Mouse (Mus musculus) kidney, embryonic 16.5 days (tissue): Measurements from ENCODE around the gene Zdhhc12. TPM values are rescaled to one million over a fixed set of nuclear protein-coding genes. Genes with fewer than 3 reads are reported as not detected.

Experiments
- ATAC-seq: fragments of 200-750 bp; cut with Nextera tagmentation; 2 replicates; pipeline ENCODE4 v1.8.0; 2017; ENCODE audit warnings: moderate TSS enrichment; ENCODE audit not compliant: low FRiP score, low TSS enrichment
- H3K27ac ChIP-seq: fragments of 300-500 bp; sonication (generic); 2 replicates; pipeline ENCODE4 v1.5.1; 2014; ENCODE audit warnings: low read length
- H3K27me3 ChIP-seq: fragments of 300-500 bp; sonication (generic); 2 replicates; pipeline ENCODE4 v1.6.1; 2014; ENCODE audit warnings: low read length, control low read depth, mixed read lengths; ENCODE audit not compliant: insufficient read depth
- H3K36me3 ChIP-seq: fragments of 300-500 bp; sonication (generic); 2 replicates; pipeline ENCODE4 v1.6.1; 2014; ENCODE audit warnings: low read length, control low read depth, mixed read lengths; ENCODE audit not compliant: insufficient read depth
- H3K4me1 ChIP-seq: fragments of 300-500 bp; sonication (generic); 2 replicates; pipeline ENCODE4 v1.6.1; 2014; ENCODE audit warnings: low read length, control low read depth, mixed read lengths; ENCODE audit not compliant: insufficient read depth
- H3K4me2 ChIP-seq: fragments of 300-500 bp; sonication (generic); replicated peaks from 2 replicates; pipeline ENCODE4 v1.6.1; 2014; ENCODE audit warnings: low read depth, low read length
- H3K4me3 ChIP-seq: fragments of 300-500 bp; sonication (generic); 2 replicates; pipeline ENCODE4 v1.5.1; 2014; ENCODE audit warnings: mild to moderate bottlenecking, low read length
- H3K9ac ChIP-seq: fragments of 300-500 bp; sonication (generic); replicated peaks from 2 replicates; pipeline ENCODE4 v1.6.1; 2014; ENCODE audit warnings: low read length
- H3K9me3 ChIP-seq: fragments of 300-500 bp; sonication (generic); 2 replicates; pipeline ENCODE4 v1.6.1; 2016; ENCODE audit warnings: low read length, control low read depth
- WGBS: fragments of 180-500 bp; shearing (Covaris S2); extraction: QIAGEN DNeasy Blood & Tissue Kit; methylation state at CpG from one replicate; pipeline ENCODE4 v1.1.7; 2014; 5-methylcytosine and 5-hydroxymethylcytosine counted together
- polyA plus RNA-seq: library from polyadenylated mRNA; unstranded; fragments of >200 nt; fragmentation: Nextera tagmentation; extraction: Ambion mirVana; gene quantifications from 2 replicates; pipeline ENCODE4 v1.2.1, GENCODE M21; 2015

The Zdhhc12 gene
- polyA plus RNA-seq, 1 experiment from 2014 or later, result 41.6 TPM

- Histone ChIP-seq H3K4me3 (no peak overlapping the region), H3K36me3 (peaks cover 42% of the 10 kb centered on the region), H3K4me2 (no peak overlapping the region), H3K9me3 (no peaks in the 10 kb centered on the region), H3K27ac (no peak overlapping the region), H3K9ac (no peak overlapping the region), H3K4me1 (no peaks in the 10 kb centered on the region), H3K27me3 (no peaks in the 10 kb centered on the region)
- no peak for ATAC-seq
Measured at GRCm38 (mm10) chr2:30106364-30106763, 12.9 kb upstream of the Zdhhc12 start.

GRCm38 (mm10) chr2:30100214-30100613 is 6.8 kb upstream of the Zdhhc12 start:
- 0 out of 2 replicates have a peak, but pooled peaks cover under 1% of the 10 kb centered on the region for H3K4me1 ChIP-seq
- no peaks in the 10 kb centered on the region for H3K9me3 ChIP-seq
- H3K27ac ChIP-seq, result no peak overlapping the region
- no peaks in the 10 kb centered on the region for H3K27me3 ChIP-seq
- no peak overlapping the region for H3K9ac ChIP-seq
- no peak for ATAC-seq
- H3K4me3 ChIP-seq, result no peak overlapping the region
- WGBS, result 77% methylated on average over 4 of the region's 4 CpGs
- H3K36me3 ChIP-seq, result peaks cover 18% of the 10 kb centered on the region
- H3K4me2 ChIP-seq, result no peak overlapping the region

DNA sequence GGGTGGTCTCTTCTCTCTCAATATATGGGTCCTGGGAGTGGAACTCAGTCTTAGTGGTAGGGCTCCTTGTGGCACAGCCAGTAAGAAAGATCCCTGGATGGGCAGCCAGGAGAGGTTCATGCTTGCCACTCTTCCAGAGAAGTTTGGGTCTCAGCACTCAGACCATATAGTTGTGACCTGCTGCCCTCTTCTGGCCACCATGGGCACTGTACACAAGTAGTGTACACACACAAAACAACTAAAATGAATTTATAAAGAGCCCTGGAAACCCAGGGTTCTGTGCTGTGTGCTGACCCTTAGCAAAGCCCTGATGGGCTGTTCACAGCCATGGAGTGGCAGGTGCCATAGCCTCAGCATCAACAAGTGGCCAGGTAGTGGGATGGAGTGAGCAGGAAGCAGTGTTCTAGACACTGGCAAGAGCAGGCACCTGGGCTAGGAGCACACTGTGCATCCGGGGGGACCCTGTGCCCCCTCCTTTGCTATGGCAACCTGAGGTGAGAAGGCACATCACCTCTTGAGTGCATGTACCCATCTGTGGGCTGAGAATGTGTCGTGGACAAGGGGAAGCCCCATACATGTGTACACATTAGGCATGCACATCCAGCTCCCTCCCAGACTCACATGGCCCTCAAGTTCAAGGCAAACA is 2.6 kb upstream of the Zdhhc12 start:
- no peak overlapping the region for H3K4me2 ChIP-seq
- no peak overlapping the region for H3K9ac ChIP-seq
- no peak for ATAC-seq
- peaks cover 20% of the 10 kb centered on the region; the same call in 1 of the 2 replicates for H3K4me1 ChIP-seq
- no peaks in the 10 kb centered on the region for H3K27me3 ChIP-seq
- no peak overlapping the region for H3K27ac ChIP-seq
- 86% methylated on average over 2 of the region's 2 CpGs for WGBS
- peaks cover 9% of the 10 kb centered on the region; the same call in 1 of the 2 replicates for H3K36me3 ChIP-seq
- no peak overlapping the region for H3K4me3 ChIP-seq
- no peaks in the 10 kb centered on the region for H3K9me3 ChIP-seq

DNA sequence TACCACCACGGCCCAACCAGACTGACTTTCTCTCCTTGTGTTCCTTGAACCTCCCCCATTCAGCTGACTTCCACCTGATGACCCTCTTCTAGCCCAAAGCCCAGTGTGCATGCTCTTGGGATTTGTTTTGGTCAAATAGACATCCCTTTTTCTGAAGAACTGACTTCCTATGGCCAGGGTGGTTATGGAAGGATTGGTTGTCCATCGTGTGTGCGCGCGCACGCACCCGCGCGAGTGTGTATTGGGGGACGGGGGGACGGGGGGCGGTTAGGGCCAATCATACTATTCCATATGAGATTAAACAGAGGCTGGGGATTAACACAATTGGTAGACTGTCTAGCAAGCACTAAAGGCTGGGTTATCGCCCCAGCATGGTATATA is 750 bp upstream of the Zdhhc12 start:
- no peak for ATAC-seq
- peaks cover 11% of the 10 kb centered on the region; the same call in 1 of the 2 replicates for H3K36me3 ChIP-seq
- H3K4me2 ChIP-seq, result peak overlapping the region; percentile 93
- WGBS, result under 1% methylated on average over 13 of the region's 13 CpGs
- H3K4me3 ChIP-seq, result peak overlapping the region; percentile 63
- no peaks in the 10 kb centered on the region for H3K9me3 ChIP-seq
- peaks cover 20% of the 10 kb centered on the region; the same call in 1 of the 2 replicates for H3K4me1 ChIP-seq
- H3K27me3 ChIP-seq, result no peaks in the 10 kb centered on the region
- peak overlapping the region; percentile 77 for H3K27ac ChIP-seq
- peak overlapping the region; percentile 79 for H3K9ac ChIP-seq

DNA sequence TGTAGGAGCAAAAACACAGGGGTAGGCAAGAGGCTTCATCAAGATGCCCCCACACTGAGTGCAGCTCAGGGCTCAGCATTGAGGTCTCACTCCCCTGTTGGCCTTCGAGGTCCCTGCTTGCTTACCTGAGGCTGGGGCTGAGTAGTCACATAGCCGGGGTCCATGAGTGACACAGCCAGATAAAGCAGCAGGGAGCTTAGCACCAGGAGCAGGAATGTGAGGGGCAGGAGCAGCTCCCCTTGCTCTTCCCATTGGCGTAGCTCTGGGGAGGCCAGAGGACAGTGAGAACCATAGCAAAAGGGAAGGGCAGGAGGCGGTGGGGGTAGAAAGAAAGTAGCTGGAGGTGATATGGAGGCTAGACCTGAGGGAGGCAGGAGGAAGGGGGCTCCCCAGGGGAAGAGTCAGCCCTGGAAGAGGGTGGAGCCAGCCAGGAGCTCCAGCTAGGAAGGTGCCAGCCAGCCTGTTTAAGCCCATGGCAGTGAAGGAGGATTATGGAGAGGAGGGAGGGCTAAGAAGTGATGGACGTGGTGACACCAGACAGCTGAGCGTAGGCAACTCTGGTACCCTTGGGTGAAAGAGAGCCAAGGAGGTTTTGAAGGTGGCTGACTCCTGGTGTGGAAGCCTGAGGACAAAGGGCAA is 1.0 kb downstream of the Zdhhc12 start:
- Histone ChIP-seq H3K4me3 (peak overlapping the region; percentile 63), H3K9me3 (no peaks in the 10 kb centered on the region), H3K27me3 (no peaks in the 10 kb centered on the region), H3K36me3 (peaks cover 11% of the 10 kb centered on the region; the same call in 1 of the 2 replicates), H3K4me2 (peak overlapping the region; percentile 93), H3K27ac (peak overlapping the region; percentile 29; the same call in 1 of the 2 replicates), H3K4me1 (peaks cover 20% of the 10 kb centered on the region; the same call in 1 of the 2 replicates), H3K9ac (peak overlapping the region; percentile 79)
- no peak for ATAC-seq
- 62% methylated on average over 6 of the region's 6 CpGs for WGBS

- H3K9me3 ChIP-seq, result no peaks in the 10 kb centered on the region
- no peak overlapping the region for H3K4me2 ChIP-seq
- no peak for ATAC-seq
- H3K4me1 ChIP-seq, result peaks cover 20% of the 10 kb centered on the region; the same call in 1 of the 2 replicates
- peaks cover 10% of the 10 kb centered on the region; the same call in 1 of the 2 replicates for H3K36me3 ChIP-seq
- H3K9ac ChIP-seq, result no peak overlapping the region
- H3K27me3 ChIP-seq, result no peaks in the 10 kb centered on the region
- no peak overlapping the region for H3K4me3 ChIP-seq
- 95% methylated on average over 12 of the region's 12 CpGs for WGBS
- H3K27ac ChIP-seq, result no peak overlapping the region
Measured at GRCm38 (mm10) chr2:30091521-30091920, 1.9 kb downstream of the Zdhhc12 start.

- peaks cover 4% of the 10 kb centered on the region; the same call in 1 of the 2 replicates for H3K4me1 ChIP-seq
- no peak overlapping the region for H3K9ac ChIP-seq
- 88% methylated on average over 4 of the region's 4 CpGs for WGBS
- H3K9me3 ChIP-seq, result no peaks in the 10 kb centered on the region
- no peak overlapping the region for H3K4me2 ChIP-seq
- H3K27ac ChIP-seq, result no peak overlapping the region
- H3K36me3 ChIP-seq, result peaks cover 8% of the 10 kb centered on the region; the same call in 1 of the 2 replicates
- H3K27me3 ChIP-seq, result no peaks in the 10 kb centered on the region
- H3K4me3 ChIP-seq, result no peak overlapping the region
- no peak for ATAC-seq
Measured at GRCm38 (mm10) chr2:30087310-30087709, 6.1 kb downstream of the Zdhhc12 start.

DNA sequence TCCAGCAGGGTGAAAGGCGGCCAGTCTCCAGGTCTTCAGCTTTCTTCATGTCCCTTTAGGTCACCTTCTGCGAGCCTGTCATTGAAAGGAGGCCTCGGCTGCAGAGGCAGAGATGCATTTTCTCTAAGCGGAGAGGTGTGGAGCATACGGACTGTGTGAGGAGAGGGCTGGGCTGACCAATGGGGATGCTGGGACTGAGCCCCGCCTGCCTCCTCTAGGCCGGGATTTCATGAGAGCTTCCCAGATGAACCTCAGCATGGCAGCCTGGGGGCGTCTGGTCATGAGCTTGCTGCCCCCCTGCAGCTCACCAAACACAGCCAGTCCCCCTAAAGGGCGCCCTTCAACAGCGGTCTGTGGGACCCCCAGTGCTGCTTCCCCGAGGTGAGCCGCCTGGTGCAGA is 8.8 kb downstream of the Zdhhc12 start:
- Histone ChIP-seq H3K36me3 (no peaks in the 10 kb centered on the region), H3K9ac (no peak overlapping the region; the same call in 1 of the 2 replicates)
- WGBS, result 15% methylated on average over 12 of the region's 12 CpGs

DNA sequence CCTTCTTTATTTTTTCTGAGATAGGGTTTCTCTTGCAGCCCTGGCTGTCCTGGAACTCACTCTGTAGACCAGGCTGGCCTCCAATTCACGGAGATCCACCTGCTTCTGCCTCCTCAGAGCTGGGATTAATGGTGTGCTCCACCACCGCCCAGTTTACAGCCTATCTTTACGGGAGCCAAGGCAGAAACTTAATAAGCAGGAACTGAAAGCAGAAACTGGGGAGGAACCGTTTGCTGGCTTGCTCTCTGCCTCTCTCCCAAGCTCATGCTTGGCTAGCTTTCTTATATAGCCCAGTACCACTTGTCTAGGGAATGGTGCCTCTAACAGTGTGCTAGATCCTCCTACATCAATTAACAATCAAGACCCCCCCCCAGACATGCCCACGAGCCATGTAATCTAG is 9.3 kb downstream of the Zdhhc12 start:
- no peaks in the 10 kb centered on the region for H3K27me3 ChIP-seq
- no peaks in the 10 kb centered on the region for H3K36me3 ChIP-seq
- 40% methylated on average over 5 of the region's 5 CpGs for WGBS
- H3K27ac ChIP-seq, result no peak overlapping the region
- no peak overlapping the region; the same call in 1 of the 2 replicates for H3K9ac ChIP-seq
- H3K4me1 ChIP-seq, result 0 out of 2 replicates have a peak, but pooled peaks cover 4% of the 10 kb centered on the region
- no peak for ATAC-seq
- peak overlapping the region; percentile 24; the same call in 1 of the 2 replicates for H3K4me3 ChIP-seq
- no peak overlapping the region; the same call in 1 of the 2 replicates for H3K4me2 ChIP-seq
- H3K9me3 ChIP-seq, result no peaks in the 10 kb centered on the region

More for the DNA sequence above, 8.8 kb downstream of the Zdhhc12 start:
- H3K27ac ChIP-seq, result no peak overlapping the region
- no peak; the same call in 1 of the 2 replicates for ATAC-seq
- peak overlapping the region; percentile 50 for H3K4me2 ChIP-seq
- H3K9me3 ChIP-seq, result no peaks in the 10 kb centered on the region
- no peaks in the 10 kb centered on the region for H3K27me3 ChIP-seq
- H3K4me3 ChIP-seq, result peak overlapping the region; percentile 24
- 0 out of 2 replicates have a peak, but pooled peaks cover 4% of the 10 kb centered on the region for H3K4me1 ChIP-seq
